Mouse (Mus musculus) 3T3-L1 (cell line): Measurements from ENCODE around the gene Ppard.

ENCODE experiments used
- DNase-seq: peaks from one replicate; pipeline ENCODE4 v3.0.0-alpha.2; 2015; ENCODE audit warnings: low read depth, low spot score

Ppard gene

DNA sequence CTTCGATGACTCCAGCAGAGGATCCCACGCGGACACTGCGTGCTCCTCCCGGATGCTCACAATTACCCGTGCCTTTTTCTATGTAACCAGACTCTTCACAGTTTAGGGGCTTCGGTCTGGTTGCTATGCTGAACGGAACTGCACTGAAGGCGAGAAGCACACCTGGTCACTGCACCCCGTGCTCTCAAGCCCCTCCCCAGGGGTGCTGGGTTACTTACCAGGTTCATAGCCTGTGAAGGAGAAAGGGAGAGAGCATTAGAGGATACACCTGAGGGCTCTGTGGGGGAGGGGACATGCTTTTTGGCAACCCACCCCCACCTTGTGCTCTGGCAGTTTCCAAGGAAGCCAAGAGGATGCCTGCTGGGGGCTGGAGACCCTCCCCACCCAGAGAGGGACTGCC lies 102.8 kb downstream of the Ppard start:
- DNase-seq: no peak

- DNase-seq: no peak
Measured at GRCm38 (mm10) chr17:28337547-28337946, 105.0 kb downstream of the Ppard start.

GRCm38 (mm10) chr17:28340578-28340977 lies 108.1 kb downstream of the Ppard start:
- DNase-seq: peak; percentile 50

DNA sequence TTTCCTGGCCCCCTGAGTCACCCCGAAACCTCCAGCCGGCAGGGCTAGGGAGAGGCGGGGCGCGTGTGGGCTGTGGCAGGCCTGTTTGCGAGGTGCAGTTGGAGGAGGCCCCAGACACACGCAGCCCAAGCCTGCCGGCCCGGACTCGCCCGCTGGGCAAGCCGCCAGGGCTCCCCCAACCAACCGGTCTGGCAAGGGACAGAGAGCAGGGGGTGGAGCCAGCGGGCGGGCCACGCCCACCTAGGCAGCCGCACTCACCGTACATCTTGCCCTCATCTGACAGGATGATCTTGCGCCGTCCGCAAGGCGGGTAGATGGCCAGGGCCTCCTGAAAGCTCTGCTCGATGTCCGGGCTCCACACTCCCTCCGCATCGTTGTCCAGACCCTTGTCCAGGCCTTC lies 108.6 kb downstream of the Ppard start:
- peak; percentile 71 for DNase-seq

GRCm38 (mm10) chr17:28344050-28344607 lies 111.6 kb downstream of the Ppard start:
- DNase-seq: no peak

DNA sequence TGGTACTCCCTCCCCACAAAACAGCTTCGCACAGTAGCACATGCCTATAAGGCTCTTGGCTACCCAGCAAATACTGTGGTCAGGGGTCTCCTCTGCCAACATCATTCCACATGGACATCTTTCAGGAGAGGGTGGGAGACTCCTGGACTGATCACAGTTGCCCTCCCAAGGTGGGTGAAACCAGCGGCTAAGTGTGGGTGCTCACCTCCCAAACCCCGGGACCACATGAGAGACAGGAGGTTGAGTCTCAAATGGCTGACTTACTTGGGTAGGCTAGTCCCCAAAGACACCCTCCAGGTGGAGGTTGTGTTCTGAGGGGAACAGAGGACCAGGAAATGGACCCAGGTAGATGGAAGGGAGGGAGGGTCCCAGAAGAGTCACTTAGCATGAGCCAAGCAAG lies 112.2 kb downstream of the Ppard start:
- DNase-seq: no peak

- DNase-seq: peak; percentile 66
Measured at GRCm38 (mm10) chr17:28345271-28345721, 112.8 kb downstream of the Ppard start.

- DNase-seq: peak; percentile 48
Measured at GRCm38 (mm10) chr17:28345882-28346281, 113.4 kb downstream of the Ppard start.

DNA sequence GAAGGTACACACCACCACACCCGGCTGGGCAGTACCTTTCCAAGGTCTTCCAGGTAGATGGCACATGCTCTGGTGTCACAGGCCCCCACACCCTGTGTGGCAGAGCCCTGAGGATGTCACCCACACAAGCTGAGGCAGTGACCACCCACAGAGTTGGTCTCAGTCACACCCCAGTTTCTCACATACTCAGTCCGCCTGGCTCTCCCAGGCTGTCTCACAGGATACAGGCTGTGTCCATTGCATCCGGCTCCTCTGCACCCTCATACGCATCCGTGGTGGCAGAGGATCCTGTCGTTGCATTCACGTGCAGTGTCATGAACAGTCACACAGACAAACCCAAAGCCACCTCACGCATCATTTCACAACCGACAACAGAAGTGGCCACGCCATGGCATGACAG lies 114.8 kb downstream of the Ppard start:
- DNase-seq: no peak

DNA sequence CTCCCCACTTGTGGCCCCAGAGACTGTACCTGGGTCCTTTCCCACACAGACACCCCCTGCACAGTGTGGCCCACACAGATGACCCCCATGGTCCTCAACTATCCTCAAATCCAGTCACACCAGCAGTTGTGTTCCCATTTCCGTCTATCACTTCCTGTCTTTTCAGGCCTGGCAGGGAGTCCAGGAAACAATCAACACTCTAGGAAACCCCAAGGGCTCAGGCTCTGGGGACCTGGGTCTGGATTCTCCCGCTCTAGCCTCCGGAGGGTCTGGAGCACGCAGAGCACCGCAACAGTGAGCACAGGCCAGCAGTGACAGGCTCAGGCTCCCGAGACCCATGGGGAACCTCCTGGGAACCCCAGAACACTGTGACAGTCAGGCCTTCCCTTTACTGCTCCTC lies 115.7 kb downstream of the Ppard start:
- DNase-seq: no peak

DNA sequence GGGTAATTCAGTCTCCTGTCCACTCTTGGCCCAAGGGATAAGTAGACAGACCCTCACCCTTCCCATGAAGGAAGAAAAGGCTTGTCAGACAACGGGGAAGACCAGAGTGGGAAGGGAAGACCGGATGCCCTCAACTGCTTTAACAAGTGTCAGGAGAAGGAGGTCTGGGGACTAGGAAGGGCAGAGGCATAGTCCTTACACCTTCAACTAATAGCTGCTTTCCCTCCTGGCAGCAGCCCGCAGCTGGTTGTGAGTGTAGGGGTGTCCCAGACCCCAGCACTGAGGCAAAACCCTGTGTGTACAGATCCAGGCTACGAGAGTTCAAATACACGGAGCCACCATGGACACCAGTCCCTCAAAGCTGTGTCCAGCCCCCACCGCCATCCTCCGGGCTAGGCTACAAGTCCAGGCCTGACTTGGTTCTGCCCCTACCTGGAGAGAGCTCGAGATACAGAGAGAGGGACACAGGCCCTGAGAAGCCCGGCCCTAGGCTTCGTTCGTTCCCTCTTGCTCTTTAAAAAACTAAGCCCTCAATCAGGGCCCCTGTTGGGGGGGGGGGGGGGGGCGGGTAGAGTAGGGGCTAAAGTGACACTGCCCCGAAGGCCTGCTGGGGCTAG lies 116.9 kb downstream of the Ppard start:
- DNase-seq: peak; percentile 50

DNA sequence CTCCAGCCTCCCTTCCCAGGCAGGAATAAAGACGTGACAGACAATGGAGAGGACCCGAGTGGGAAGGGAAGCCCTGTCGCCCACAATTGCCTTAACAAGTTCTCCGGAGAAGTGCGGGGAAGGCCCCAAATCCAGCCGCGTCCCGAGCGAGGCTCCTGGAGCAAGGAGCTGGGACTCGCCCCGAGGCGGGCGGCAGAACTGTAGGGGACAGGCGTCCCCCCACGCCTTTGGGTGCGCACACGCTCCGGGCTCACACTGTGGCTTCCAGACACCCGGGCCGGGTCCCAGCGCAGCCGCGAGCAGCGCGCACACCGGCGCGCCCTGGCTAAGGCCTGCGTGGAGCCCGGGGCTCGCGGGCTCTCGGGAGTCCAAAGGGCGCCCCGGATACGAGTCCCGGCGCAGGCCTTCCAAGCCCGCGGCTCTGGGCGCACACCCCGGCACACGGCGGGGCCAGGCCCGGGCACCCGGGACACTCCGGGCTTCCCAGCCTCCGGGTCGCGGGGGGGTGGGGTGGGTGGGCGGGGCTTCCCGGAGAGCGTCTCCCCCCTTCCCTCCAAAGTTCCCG lies 117.5 kb downstream of the Ppard start:
- peak; percentile 43 for DNase-seq

DNA sequence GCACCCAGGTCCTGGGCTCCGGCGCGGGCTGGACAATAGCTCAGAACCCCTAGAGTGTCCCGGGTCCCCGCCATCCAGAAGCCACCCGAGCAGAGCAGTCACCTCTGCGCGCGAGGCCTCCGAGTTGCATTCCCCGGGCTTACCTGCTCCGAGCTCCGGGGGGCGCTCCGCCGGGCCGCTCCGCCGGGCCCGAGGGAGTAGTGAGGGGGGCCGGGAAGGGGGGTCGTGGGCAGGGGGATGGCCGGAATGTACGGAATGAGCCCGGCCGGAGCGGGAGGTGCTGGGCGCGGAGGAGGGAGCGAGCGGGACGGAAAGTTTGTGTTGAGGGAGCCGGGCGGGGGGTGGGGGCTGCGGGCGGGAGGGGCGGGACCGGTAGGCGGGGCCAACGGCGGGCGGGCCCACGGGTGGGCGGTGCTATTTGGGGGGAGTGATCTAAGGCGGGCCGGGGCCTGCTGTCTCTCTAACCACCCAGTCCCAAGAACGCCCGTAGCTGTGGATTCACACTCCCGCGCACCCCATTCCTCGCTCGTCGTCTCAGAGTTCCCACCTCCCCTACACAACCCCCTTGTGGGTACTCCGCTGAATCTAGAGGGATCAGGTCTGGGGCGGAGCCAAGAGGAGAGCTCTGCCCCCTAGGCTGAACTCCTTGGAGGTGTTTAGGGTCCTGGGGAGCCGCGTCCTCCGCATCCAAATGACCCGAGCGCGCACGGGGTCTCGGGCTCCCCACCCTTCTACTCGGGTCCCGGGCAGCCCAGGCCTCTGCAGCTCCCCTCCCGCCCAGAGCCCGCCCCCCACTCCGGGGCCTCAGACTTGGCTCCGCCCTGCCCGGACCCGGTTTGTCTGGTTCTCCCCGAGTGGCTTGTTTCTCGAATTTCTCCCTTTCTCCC lies 118.2 kb downstream of the Ppard start, which contains the start of gene Tead3:
TSS of gene Tead3 (minus strand) at position 352 of the 887 bp plus-strand sequence.
- DNase-seq: peak; percentile 75
